Mouse (Mus musculus): ENCODE results near the gene Timm29.

Timm29 gene

GRCm38 (mm10) chr9:21592703-21593121 is at the start of gene Timm29, which contains the start of gene Yipf2:
TSS of gene Timm29 (plus strand) at chr9:21592722.
TSS of gene Yipf2 (minus strand) at chr9:21592828.
- in situ Hi-C loops (cut with MboI, MseI): no loop called here

GRCm38 (mm10) chr9:21545351-21545915 is 47.1 kb upstream of the Timm29 start:
- in situ Hi-C loops (cut with MboI, MseI): no loop called here

- in situ Hi-C loops (cut with MboI, MseI): no loop called here
Observed at GRCm38 (mm10) chr9:21545916-21546788, 46.4 kb upstream of the Timm29 start.

GRCm38 (mm10) chr9:21546789-21547074 is 45.8 kb upstream of the Timm29 start, which contains the start of gene Carm1:
TSS of gene Carm1 (plus strand) at chr9:21546894.
- in situ Hi-C loops (cut with MboI, MseI): no loop called here

GRCm38 (mm10) chr9:21547075-21547941 is 45.2 kb upstream of the Timm29 start:
- in situ Hi-C loops (cut with MboI, MseI): no loop called here

- in situ Hi-C loops (cut with MboI, MseI): no loop called here
Observed at GRCm38 (mm10) chr9:21551049-21551448, 41.5 kb upstream of the Timm29 start.

GRCm38 (mm10) chr9:21553607-21554273 is 38.8 kb upstream of the Timm29 start:
- in situ Hi-C loops (cut with MboI, MseI): no loop called here

GRCm38 (mm10) chr9:21555198-21555742 is 37.3 kb upstream of the Timm29 start:
- in situ Hi-C loops (cut with MboI, MseI): no loop called here

GRCm38 (mm10) chr9:21556996-21557395 is 35.5 kb upstream of the Timm29 start:
- in situ Hi-C loops (cut with MboI, MseI): no loop called here

- in situ Hi-C loops (cut with MboI, MseI): no loop called here
Observed at GRCm38 (mm10) chr9:21557556-21557955, 35.0 kb upstream of the Timm29 start.

GRCm38 (mm10) chr9:21558366-21558765 is 34.2 kb upstream of the Timm29 start:
- in situ Hi-C loops (cut with MboI, MseI): no loop called here

- in situ Hi-C loops (cut with MboI, MseI): no loop called here
Observed at GRCm38 (mm10) chr9:21559151-21559550, 33.4 kb upstream of the Timm29 start.

GRCm38 (mm10) chr9:21564420-21564819 is 28.1 kb upstream of the Timm29 start:
- in situ Hi-C loops (cut with MboI, MseI): no loop called here

- in situ Hi-C loops (cut with MboI, MseI): no loop called here
Observed at GRCm38 (mm10) chr9:21565004-21565586, 27.4 kb upstream of the Timm29 start.

- in situ Hi-C loops (cut with MboI, MseI): no loop called here
Observed at GRCm38 (mm10) chr9:21566538-21566937, 26.0 kb upstream of the Timm29 start.

GRCm38 (mm10) chr9:21567051-21567450 is 25.5 kb upstream of the Timm29 start:
- in situ Hi-C loops (cut with MboI, MseI): no loop called here

- in situ Hi-C loops (cut with MboI, MseI): no loop called here
Observed at GRCm38 (mm10) chr9:21568657-21569255, 23.8 kb upstream of the Timm29 start.

- in situ Hi-C loops (cut with MboI, MseI): no loop called here
Observed at GRCm38 (mm10) chr9:21574012-21574801, 18.3 kb upstream of the Timm29 start.

GRCm38 (mm10) chr9:21575253-21575652 is 17.3 kb upstream of the Timm29 start:
- in situ Hi-C loops (cut with MboI, MseI): no loop called here

- in situ Hi-C loops (cut with MboI, MseI): no loop called here
Observed at GRCm38 (mm10) chr9:21576286-21576685, 16.2 kb upstream of the Timm29 start.

Data from regulatory T cell (primary cell).